Mouse (Mus musculus): Measurements from ENCODE around the gene Rtn4. TPM values are rescaled to one million over a fixed set of nuclear protein-coding genes. Genes with fewer than 3 reads are reported as not detected.
"Not testable (repeated sequence)": the region's sequence is repeated elsewhere in the genome, so short reads cannot be mapped to it uniquely, and the experiment has no call there.

The Rtn4 gene
- total RNA-seq (2015) (61.2 and 72.2 TPM in 2 replicates), total RNA-seq (2017) (64.1 and 72.3 TPM in 2 replicates)

GRCm38 (mm10) chr11:29692683-29693272, at the start of gene Rtn4:
Gene Rtn4, plus strand, starts transcription at chr11:29692947.
- ATAC-seq (replicated peaks; ENCODE audit: poor library complexity): peak; percentile 84

- peak; percentile 50 for ATAC-seq (replicated peaks; ENCODE audit: poor library complexity)
Observed at GRCm38 (mm10) chr11:29644421-29644820, 48.3 kb upstream of the Rtn4 start.

DNA sequence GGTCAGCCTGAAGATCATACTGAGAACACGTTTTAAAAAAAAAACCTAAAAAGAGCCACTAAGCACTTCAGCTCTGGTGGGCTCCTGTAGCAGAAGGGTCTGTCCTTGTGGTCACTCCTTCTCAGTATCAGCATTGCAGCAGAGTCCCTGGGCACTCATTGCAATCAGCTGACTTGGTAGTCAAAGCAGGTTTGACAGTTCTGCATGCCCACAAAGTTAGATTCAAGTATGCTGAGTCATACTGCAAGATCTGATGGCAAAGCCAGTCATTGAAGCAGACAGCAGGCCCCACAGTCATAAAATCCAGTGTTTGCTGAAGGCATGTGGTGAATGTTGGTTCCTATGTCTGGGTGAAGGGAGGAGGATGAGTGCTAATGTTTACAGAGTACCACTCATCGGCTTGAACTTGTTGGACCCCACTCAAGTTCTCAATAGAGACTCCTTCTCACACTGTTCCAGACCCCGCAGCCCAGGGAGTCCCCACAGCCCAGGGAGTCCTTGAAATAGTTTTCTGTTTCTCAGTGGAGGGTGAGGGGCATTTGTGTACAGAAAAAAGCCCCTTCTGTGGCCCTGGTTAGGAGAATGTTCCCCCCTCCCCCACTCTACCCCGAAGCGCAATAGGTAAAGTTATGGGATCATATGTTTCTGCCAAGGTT, 47.2 kb upstream of the Rtn4 start:
- ATAC-seq (replicated peaks; ENCODE audit: poor library complexity): peak; percentile 72

GRCm38 (mm10) chr11:29647568-29648319, 45.0 kb upstream of the Rtn4 start:
- ATAC-seq (replicated peaks; ENCODE audit: poor library complexity): peak; percentile 74

- ATAC-seq (replicated peaks; ENCODE audit: poor library complexity): not testable (repeated sequence)
Observed at GRCm38 (mm10) chr11:29655381-29655780, 37.4 kb upstream of the Rtn4 start.

- ATAC-seq (replicated peaks; ENCODE audit: poor library complexity): peak; percentile 77
Observed at GRCm38 (mm10) chr11:29660740-29661139, 32.0 kb upstream of the Rtn4 start.

DNA sequence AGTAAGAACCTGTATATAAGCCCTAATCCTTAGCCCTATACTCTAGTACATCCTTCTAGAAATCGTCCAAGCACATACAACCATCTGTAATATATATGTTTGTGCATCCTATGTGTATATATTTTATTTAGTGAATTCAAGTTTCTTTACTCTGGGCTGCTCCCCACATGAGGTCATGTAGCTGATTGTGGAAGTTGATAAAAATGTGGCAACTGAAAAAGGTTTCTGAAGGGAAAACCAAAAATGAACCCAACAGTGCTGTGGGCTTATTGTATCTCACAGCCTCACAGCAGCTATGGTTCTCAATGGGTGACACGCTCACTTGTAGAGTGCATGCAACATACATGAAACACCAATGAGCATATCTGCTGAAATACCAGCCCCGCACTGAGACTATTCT, 25.1 kb upstream of the Rtn4 start:
- no peak for ATAC-seq (replicated peaks; ENCODE audit: poor library complexity)

DNA sequence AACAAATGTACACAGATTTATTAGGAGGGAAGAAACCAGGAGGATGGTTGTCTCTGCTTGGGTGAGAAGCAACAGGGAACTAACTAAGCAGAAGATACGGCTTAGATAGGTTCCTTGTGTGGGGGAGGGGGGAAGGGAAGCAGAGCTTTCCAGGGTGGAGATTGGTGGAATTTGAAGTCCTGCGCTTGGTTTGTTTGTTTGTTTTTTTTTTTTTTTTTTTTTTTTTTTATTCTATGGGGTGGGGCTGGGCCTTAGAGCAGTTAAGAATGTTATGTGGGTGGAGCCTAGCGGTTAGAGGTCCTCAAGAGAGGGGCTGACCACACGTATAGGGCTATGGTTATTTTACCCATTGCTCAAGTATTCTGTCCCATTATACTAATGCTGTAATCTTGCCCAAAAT, 23.0 kb upstream of the Rtn4 start:
- ATAC-seq (replicated peaks; ENCODE audit: poor library complexity): no peak

DNA sequence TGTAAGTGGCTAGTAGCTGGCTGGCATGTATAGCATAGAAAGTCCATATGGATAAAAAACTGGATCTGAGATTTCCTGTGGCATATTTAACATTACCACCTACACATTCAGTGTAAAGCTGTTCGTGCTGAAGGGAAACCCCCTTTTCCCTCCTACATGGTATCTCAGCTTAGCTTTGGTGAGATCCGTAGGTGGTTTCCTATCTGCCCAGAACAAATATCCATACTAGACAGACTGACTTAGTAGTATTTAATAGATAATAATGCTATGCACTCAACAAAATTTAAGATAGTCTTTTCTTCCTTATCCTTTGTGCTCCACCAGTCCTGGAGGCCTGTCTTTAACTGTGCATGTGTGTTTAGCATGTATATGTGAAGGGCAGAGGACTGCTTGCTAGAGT, 19.4 kb upstream of the Rtn4 start:
- ATAC-seq (replicated peaks; ENCODE audit: poor library complexity): peak; percentile 34; the same call in 1 of the 2 replicates

DNA sequence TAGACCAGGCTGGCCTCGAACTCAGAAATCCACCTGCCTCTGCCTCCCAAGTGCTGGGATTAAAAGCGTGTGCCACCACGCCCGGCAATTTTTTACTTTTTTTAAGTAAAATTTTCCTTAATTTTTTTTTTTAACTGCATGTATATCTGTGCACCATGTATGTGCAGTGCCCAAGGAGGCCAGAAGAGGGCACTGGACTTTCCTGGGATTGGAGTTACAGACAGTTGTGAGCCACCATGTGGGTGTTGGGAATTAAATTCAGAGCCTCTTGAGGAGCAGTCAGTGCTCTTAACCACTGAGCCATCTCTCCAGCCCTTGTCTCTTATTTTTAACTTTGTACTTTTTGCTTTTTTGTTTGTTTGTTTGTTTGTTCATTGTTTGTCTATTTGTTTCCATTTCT, 16.0 kb upstream of the Rtn4 start:
- peak; percentile 64; the same call in 1 of the 2 replicates for ATAC-seq (replicated peaks; ENCODE audit: poor library complexity)

- no peak for ATAC-seq (replicated peaks; ENCODE audit: poor library complexity)
Observed at GRCm38 (mm10) chr11:29679942-29680341, 12.8 kb upstream of the Rtn4 start.

GRCm38 (mm10) chr11:29680771-29681170, 12.0 kb upstream of the Rtn4 start:
- ATAC-seq (replicated peaks; ENCODE audit: poor library complexity): no peak

DNA sequence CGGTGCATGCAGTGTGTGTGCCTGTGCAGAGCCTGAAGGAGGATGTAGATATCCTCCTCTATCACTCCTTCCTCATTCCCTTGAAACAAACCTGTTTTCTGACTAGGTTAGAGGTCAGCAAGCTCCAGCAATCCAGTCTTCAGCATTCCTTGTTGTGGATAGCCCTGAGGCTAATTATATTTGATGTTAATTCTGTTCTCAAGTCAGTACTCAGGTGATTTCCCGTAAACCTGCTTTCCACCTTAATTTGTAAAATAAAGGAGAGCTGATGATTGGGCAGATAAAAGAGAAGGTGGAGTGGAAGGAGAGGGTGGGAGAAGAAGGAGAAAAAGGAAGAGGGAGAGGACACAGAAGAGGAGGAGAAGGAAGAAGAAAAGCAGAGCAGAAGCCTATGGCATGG, 8.5 kb upstream of the Rtn4 start:
- no peak for ATAC-seq (replicated peaks; ENCODE audit: poor library complexity)

DNA sequence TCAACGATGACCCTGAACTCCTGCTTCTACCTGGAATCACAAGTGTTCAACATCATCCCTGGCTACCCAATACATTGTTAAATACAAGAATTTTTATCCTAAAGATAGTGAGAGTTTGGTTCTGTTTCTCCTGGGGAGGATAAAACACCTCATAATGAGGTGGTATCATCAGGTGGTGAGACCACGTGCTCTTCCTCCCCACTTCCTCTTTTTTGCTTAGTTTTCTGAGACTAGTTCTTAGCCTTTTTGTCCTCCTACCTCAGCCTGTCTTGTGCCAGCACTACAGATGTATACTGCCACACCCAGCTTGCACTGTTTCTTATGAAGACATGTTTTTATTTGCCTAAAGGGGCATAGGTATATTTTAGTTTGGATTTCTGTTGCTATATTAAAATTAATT, 6.6 kb upstream of the Rtn4 start:
- ATAC-seq (replicated peaks; ENCODE audit: poor library complexity): peak; percentile 69

GRCm38 (mm10) chr11:29691556-29691955, 1.2 kb upstream of the Rtn4 start:
- no peak for ATAC-seq (replicated peaks; ENCODE audit: poor library complexity)

- ATAC-seq (replicated peaks; ENCODE audit: poor library complexity): no peak
Observed at GRCm38 (mm10) chr11:29692111-29692682, 550 bp upstream of the Rtn4 start.

GRCm38 (mm10) chr11:29693576-29694410, 1.0 kb downstream of the Rtn4 start:
- peak; percentile 62 for ATAC-seq (replicated peaks; ENCODE audit: poor library complexity)

- no peak for ATAC-seq (replicated peaks; ENCODE audit: poor library complexity)
Observed at GRCm38 (mm10) chr11:29694754-29695153, 2.0 kb downstream of the Rtn4 start.

DNA sequence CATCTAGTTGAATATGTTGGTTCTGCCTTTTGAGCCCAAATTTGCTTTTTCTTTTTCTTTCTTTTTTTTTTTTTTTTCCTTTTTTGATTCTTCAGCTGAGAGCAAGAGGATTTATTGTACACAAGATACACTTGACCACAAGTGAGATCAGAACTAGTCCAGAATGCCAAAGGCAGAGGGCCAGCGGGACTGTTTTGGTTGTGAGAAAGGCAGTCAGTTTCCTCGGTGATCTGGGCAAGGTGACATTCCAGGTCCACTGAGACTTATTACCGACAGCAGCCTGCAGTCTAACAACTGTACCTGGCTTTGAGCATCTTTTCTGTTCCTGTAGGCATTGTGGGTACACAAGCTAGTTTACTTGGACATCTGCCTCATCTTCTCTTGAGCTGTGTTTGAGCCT, 10.0 kb downstream of the Rtn4 start:
- no peak for ATAC-seq (replicated peaks; ENCODE audit: poor library complexity)

GRCm38 (mm10) chr11:29705263-29705662, 12.5 kb downstream of the Rtn4 start:
- peak; percentile 89 for ATAC-seq (replicated peaks; ENCODE audit: poor library complexity)

GRCm38 (mm10) chr11:29706845-29707244, 14.1 kb downstream of the Rtn4 start:
- peak; percentile 44 for ATAC-seq (replicated peaks; ENCODE audit: poor library complexity)

Measured in megakaryocyte progenitor cell, adult 5-6 weeks (primary cell).